Mouse (Mus musculus) embryonic facial prominence, embryonic 14.5 days (tissue): Measurements from ENCODE around the gene Lce1j. TPM values are rescaled to one million over a fixed set of nuclear protein-coding genes. Genes with fewer than 3 reads are reported as not detected.
"Not testable (repeated sequence)": the region's sequence is repeated elsewhere in the genome, so short reads cannot be mapped to it uniquely, and the experiment has no call there.

Experiments used
- ATAC-seq: fragments of 200-750 bp; cut with Nextera tagmentation; 2 replicates; pipeline ENCODE4 v1.8.0; 2017; ENCODE audit warnings: low read depth, moderate number of reproducible peaks, moderate TSS enrichment
- DNase-seq: peaks from one replicate; pipeline ENCODE4 v3.0.0-alpha.2; 2015; ENCODE audit warnings: low spot score
- H3K27ac ChIP-seq: fragments of 300-500 bp; sonication (generic); replicated peaks from 2 replicates; pipeline ENCODE4 v1.5.1; 2014; ENCODE audit warnings: low read depth, mild to moderate bottlenecking, low read length, moderate library complexity
- H3K27me3 ChIP-seq: fragments of 300-500 bp; sonication (generic); replicated peaks from 2 replicates; pipeline ENCODE4 v1.6.1; 2014; ENCODE audit warnings: low read length; ENCODE audit not compliant: control insufficient read depth, insufficient read depth
- H3K36me3 ChIP-seq: fragments of 300-500 bp; sonication (generic); 2 replicates; pipeline ENCODE4 v1.6.1; 2014; ENCODE audit warnings: low read length, mixed read lengths; ENCODE audit not compliant: control insufficient read depth, insufficient read depth
- H3K4me1 ChIP-seq: fragments of 300-500 bp; sonication (generic); 2 replicates; pipeline ENCODE4 v1.6.1; 2014; ENCODE audit warnings: antibody characterized with exemption, low read length; ENCODE audit not compliant: control insufficient read depth, insufficient read depth
- H3K4me2 ChIP-seq: fragments of 300-500 bp; sonication (generic); 2 replicates; pipeline ENCODE4 v1.6.1; 2014; ENCODE audit warnings: low read depth, mild to moderate bottlenecking, low read length, moderate library complexity, mixed read lengths
- H3K4me3 ChIP-seq: fragments of 300-500 bp; sonication (generic); 2 replicates; pipeline ENCODE4 v1.5.1; 2014; ENCODE audit warnings: low read depth, mild to moderate bottlenecking, low read length
- H3K9ac ChIP-seq: fragments of 300-500 bp; sonication (generic); 2 replicates; pipeline ENCODE4 v1.6.1; 2014; ENCODE audit warnings: low read depth, mild to moderate bottlenecking, low read length, moderate library complexity, mixed read lengths
- H3K9me3 ChIP-seq: fragments of 300-500 bp; sonication (generic); 2 replicates; pipeline ENCODE4 v1.6.1; 2016; ENCODE audit warnings: low read length; ENCODE audit not compliant: control insufficient read depth
- WGBS: fragments of 180-500 bp; shearing (Covaris S2); extraction: QIAGEN DNeasy Blood & Tissue Kit; methylation state at CpG from one replicate; pipeline ENCODE4 v1.1.7; 2014; 5-methylcytosine and 5-hydroxymethylcytosine counted together
- polyA plus RNA-seq: library from polyadenylated mRNA; unstranded; fragments of >200 nt; fragmentation: Nextera tagmentation; extraction: Ambion mirVana; gene quantifications from 2 replicates; pipeline ENCODE4 v1.2.1, GENCODE M21; 2014

The Lce1j gene
- not detected in 2 replicates for polyA plus RNA-seq

DNA sequence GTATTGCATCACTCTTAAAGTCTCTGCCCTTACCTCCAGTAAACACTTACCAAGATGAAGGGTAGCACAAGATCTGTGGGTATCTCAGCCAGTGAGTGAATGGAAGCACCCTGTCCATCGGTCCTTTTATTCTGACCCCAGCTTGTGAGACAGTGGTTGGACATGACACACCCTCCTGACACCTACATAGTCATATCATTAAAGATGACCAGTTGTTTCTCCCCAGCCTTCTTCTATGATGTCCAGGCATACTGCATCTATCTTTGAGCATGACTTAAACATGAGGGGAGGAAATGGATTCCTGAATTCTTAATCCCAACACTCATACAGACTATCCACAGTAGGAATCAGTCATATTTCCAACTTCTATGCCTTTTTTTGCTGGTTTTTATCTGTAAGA is at the start of gene Lce1j:
Lce1j (minus strand) TSS at position 101 of the 400 bp plus-strand sequence.
- no peak for DNase-seq
- no peak for ATAC-seq
- no peaks in the 10 kb centered on the region for H3K27me3 ChIP-seq
- no peak within 1 kb of the TSS for H3K4me3 ChIP-seq
- H3K9me3 ChIP-seq, result no peaks in the 10 kb centered on the region
- no peaks in the 10 kb centered on the region for H3K36me3 ChIP-seq
- H3K27ac ChIP-seq, result no peak within 1 kb of the TSS
- no peak within 1 kb of the TSS for H3K4me2 ChIP-seq
- WGBS, result 93% methylated on average over 1 of the region's 1 CpGs
- no peak within 1 kb of the TSS for H3K9ac ChIP-seq
- H3K4me1 ChIP-seq, result no peaks in the 10 kb centered on the region

DNA sequence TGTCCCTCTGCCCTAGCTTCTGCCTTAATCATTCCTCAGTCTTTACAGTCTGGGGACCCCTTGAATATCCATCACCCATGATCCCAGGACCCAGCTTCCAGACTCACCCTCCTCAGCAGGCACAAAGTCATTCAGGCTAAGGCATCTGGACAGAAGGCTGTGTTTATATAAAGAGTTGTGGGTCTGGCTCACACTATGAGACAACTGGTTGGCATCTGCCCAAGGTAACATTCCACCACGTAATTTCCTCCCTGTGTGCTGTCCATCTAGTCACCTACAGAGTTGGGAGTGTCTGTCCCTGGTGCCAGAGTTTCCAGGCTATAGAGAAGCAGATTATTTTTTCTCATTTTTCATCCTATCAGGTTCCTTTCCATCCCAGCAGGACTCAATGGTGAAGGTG is 36.8 kb upstream of the Lce1j start, which contains the start of gene Kprp:
Kprp (minus strand) TSS at position 140 of the 400 bp plus-strand sequence.
- H3K9me3 ChIP-seq, result no peaks in the 10 kb centered on the region
- H3K4me3 ChIP-seq, result no peak within 1 kb of the TSS
- H3K4me2 ChIP-seq, result no peak within 1 kb of the TSS
- no peaks in the 10 kb centered on the region for H3K36me3 ChIP-seq
- peak; percentile 5 for DNase-seq
- no peaks in the 10 kb centered on the region for H3K27me3 ChIP-seq
- WGBS, result 25% methylated on average over 1 of the region's 1 CpGs
- H3K4me1 ChIP-seq, result no peaks in the 10 kb centered on the region
- H3K27ac ChIP-seq, result no peak within 1 kb of the TSS
- H3K9ac ChIP-seq, result no peak within 1 kb of the TSS
- no peak for ATAC-seq

DNA sequence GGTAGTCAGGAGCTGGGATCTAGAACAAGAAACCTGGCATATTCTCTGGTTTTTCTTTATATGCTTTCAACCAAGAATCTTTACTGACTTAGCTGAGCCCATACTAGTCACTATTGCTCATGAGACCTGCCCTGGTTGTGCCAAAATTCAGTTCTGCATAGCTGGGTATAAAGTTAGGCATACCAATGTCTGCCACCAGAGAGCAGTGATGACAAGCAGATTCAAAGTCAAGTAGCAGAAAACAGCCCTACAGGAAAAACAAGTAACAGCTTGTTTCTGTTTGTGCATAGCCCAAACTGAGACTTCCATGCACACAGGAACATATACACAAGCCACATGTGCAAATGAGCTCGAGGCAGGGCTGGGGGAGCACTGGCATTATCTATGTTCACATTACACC is 35.5 kb upstream of the Lce1j start:
- Histone ChIP-seq H3K4me2 (no peak overlapping the region), H3K9ac (no peak overlapping the region), H3K27me3 (no peaks in the 10 kb centered on the region), H3K4me3 (no peak overlapping the region), H3K27ac (no peak overlapping the region), H3K4me1 (no peaks in the 10 kb centered on the region), H3K9me3 (no peaks in the 10 kb centered on the region), H3K36me3 (no peaks in the 10 kb centered on the region)
- no peak for ATAC-seq
- 29% methylated on average over 1 of the region's 1 CpGs for WGBS
- peak; percentile 2 for DNase-seq

DNA sequence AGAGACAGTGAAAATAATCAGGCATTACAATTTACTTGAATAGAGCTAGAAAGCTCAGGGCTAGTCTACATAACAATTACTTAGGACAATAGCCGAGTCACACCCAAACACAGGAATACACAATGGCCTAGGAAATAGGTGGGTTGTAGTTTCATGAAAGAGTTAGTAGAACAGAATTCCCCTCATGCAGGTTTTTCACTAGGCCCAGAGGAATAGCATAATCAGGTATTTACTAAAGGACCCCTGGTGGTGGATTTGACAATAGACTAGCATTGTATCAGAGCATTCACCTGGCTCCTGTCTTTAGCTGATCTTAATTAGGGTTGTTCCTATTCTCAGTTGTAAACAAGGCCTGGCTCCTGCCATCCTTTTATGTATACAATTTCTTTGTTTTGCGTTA is 25.7 kb upstream of the Lce1j start:
- not testable (repeated sequence) for H3K9ac ChIP-seq, H3K27me3 ChIP-seq, DNase-seq, H3K4me2 ChIP-seq, H3K36me3 ChIP-seq, H3K27ac ChIP-seq, H3K4me3 ChIP-seq, H3K4me1 ChIP-seq, ATAC-seq, H3K9me3 ChIP-seq
- 95% methylated on average over 2 of the region's 2 CpGs for WGBS

DNA sequence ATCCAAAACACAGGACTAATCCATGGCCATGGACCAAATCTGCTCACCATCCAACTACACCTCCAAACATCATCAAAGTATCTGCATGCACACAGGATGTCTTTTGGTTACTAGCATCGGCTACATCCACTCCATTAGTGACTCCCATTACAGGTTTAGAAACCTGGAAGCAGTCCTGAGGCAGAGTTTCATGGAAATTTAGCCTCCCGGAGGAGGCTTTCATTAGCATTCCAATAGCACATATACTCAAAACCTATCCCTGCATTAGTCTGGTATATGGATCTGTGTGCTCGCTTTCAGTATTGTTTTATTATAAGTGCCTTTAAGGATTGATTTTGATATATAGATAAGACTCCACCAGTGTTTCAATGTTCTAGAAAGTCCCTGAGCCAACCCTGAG is 25.3 kb upstream of the Lce1j start:
- no peak overlapping the region for H3K9ac ChIP-seq
- H3K4me1 ChIP-seq, result no peaks in the 10 kb centered on the region
- H3K4me2 ChIP-seq, result no peak overlapping the region
- no peak overlapping the region for H3K4me3 ChIP-seq
- no peaks in the 10 kb centered on the region for H3K27me3 ChIP-seq
- no peak for DNase-seq
- H3K27ac ChIP-seq, result no peak overlapping the region
- no peaks in the 10 kb centered on the region for H3K9me3 ChIP-seq
- no peaks in the 10 kb centered on the region for H3K36me3 ChIP-seq
- ATAC-seq, result no peak
- WGBS, result 87% methylated on average over 3 of the region's 3 CpGs

DNA sequence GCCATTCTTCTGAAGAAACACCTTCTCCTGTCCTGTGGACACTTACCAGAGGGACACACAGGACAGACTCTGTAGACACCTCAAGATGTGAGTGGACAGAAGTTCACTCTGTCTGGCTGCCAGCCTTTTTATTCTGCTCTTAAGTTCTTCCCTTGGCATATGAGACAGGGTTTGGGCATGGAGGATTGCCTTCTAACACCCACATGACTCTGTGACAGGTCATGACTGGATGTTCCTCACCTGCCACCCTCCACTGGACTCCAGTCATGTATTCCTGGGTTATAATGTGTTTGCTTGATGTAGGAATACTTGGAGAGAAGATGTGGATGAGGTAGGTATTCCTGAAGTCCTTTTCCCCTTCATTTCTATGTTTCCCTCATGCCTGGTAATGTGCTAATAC is 17.5 kb upstream of the Lce1j start, which contains the start of gene Lce1k:
Lce1k (minus strand) TSS at position 101 of the 400 bp plus-strand sequence.
- no peak within 1 kb of the TSS for H3K4me2 ChIP-seq
- H3K4me1 ChIP-seq, result no peaks in the 10 kb centered on the region
- H3K27me3 ChIP-seq, result no peaks in the 10 kb centered on the region
- no peak within 1 kb of the TSS for H3K27ac ChIP-seq
- DNase-seq (no peak), ATAC-seq (no peak)
- H3K4me3 ChIP-seq, result no peak within 1 kb of the TSS
- H3K9ac ChIP-seq, result no peak within 1 kb of the TSS
- H3K36me3 ChIP-seq, result no peaks in the 10 kb centered on the region
- no peaks in the 10 kb centered on the region for H3K9me3 ChIP-seq

DNA sequence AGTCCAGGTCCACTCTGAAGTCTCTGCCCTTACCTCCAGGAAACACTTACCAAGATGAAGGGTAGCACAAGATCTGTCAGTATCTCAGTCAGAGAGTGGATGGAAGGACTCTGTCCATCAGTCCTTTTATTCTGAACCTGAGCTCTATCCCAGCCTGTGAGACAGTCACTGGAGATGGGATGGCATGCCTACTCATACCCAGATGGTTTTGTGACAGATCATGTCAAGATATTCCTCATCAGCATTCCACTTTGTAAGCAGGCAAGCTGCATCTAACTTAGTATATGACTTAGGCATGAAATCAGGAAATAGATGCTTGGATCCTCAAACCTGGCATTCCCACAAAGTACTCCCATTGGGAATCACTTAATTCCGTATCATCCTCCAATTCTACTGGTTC is 11.5 kb downstream of the Lce1j start, which contains the start of gene Lce1i:
Lce1i (minus strand) TSS at position 101 of the 400 bp plus-strand sequence.
- H3K4me2 ChIP-seq, result no peak within 1 kb of the TSS
- no peaks in the 10 kb centered on the region for H3K9me3 ChIP-seq
- no peaks in the 10 kb centered on the region for H3K27me3 ChIP-seq
- whole genome bisulfite sequencing, result 65% methylated on average over 1 of the region's 1 CpGs
- H3K4me1 ChIP-seq, result no peaks in the 10 kb centered on the region
- H3K27ac ChIP-seq, result no peak within 1 kb of the TSS
- H3K9ac ChIP-seq, result no peak within 1 kb of the TSS
- H3K36me3 ChIP-seq, result no peaks in the 10 kb centered on the region
- DNase-seq, result no peak
- H3K4me3 ChIP-seq, result no peak within 1 kb of the TSS
- ATAC-seq, result no peak

DNA sequence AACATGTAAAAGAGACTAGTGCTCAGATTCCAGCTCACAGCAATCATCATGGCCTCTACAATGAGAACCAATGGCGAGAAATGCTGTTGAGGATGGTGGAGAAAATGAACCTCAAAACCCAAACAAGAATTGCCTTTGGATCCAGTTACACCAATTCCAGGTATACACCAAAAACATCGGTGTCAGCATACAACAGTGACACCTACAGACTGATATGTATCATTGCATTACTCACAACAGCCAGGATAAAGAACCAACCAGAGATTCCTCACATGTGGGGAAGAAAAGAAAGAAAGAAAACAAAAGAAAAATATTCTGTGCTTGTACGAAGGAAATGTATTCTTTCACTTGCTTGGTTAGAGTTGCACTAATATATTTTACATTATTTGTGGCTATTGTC is 18.7 kb downstream of the Lce1j start:
- Histone ChIP-seq H3K4me1 (no peaks in the 10 kb centered on the region), H3K9ac (no peak overlapping the region), H3K4me3 (no peak overlapping the region), H3K9me3 (no peaks in the 10 kb centered on the region), H3K27me3 (no peaks in the 10 kb centered on the region), H3K27ac (no peak overlapping the region), H3K36me3 (no peaks in the 10 kb centered on the region), H3K4me2 (no peak overlapping the region)
- DNase-seq (peak; percentile 2), ATAC-seq (no peak)
- WGBS, result 13% methylated on average over 3 of the region's 3 CpGs

DNA sequence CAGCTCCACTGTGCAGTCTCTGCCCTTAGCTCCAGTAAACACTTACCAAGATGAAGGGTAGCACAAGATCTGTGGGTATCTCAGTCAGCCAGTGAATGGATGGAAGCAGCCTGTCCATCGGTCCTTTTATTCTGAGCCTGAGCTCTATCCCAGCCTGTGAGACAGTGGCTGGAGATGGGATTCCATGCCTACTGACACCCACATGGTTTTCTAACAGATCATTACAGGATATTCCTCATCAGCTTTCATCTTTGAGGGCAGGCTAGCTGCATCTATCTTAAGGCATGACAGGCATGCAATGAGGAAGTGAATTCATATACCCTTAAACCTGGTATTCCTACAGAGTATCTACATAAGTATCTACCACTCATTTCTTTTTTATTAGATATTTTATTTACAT is 25.3 kb downstream of the Lce1j start, which contains the start of gene Lce1h:
Lce1h (minus strand) TSS at position 101 of the 400 bp plus-strand sequence.
- H3K4me2 ChIP-seq, result no peak within 1 kb of the TSS
- no peak within 1 kb of the TSS for H3K4me3 ChIP-seq
- ATAC-seq, result no peak
- H3K27ac ChIP-seq, result no peak within 1 kb of the TSS
- H3K36me3 ChIP-seq, result no peaks in the 10 kb centered on the region
- no peak for DNase-seq
- H3K9me3 ChIP-seq, result no peaks in the 10 kb centered on the region
- no peak within 1 kb of the TSS for H3K9ac ChIP-seq
- WGBS, result 89% methylated on average over 1 of the region's 1 CpGs
- H3K4me1 ChIP-seq, result no peaks in the 10 kb centered on the region
- H3K27me3 ChIP-seq, result no peaks in the 10 kb centered on the region
